Mouse (Mus musculus): ENCODE measurements at regions not wholly inside any gene's neighbourhood (a gene's known extent, or its start where the extent isn't known, plus 50 kb on each side); places are given as distances from the start of the nearest gene placed in this dataset.

DNA sequence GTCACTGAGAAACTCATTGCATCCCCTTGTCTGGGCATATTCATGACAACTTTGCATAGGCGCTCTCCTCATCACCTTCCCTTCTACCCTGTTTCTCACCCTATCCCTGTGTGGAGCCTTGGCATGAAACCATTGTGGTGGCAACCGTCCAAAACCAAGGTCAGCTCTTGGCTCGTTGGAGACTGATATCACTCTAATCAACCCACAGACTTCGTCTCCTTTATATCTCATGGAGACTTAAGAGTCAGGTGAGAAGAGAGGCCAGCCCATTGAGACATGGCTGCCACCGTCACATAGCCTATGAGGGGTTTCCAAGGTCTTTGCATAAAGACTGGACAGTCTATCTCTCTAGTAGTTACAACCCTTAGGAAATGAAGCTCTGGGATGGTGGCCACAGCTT is 305.5 kb upstream of the Runx1 start:
- no peak for DNase-seq (ENCODE audit: low spot score)

DNA sequence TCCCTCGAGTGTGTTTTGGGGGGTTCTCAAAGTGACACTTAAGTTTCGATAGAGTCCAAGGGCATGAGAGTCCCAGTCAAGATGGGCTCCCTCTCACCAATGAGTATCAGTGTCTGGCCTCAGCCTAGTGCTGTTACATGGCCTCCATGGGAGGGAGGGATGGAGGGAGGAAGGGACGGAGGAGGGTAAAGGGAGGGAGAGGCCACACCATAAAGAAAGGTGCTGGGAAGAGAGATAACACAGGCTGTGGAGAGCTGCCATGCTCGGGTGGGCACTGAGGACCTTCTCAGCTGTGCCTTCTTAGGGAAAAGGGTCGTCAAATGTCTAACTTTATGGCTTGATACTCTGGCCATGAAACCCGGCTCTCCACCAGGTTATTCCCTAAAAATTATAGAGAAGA is 304.7 kb upstream of the Runx1 start:
- DNase-seq (ENCODE audit: low spot score): no peak

- DNase-seq (ENCODE audit: low spot score): no peak
Observed at GRCm38 (mm10) chr16:93123707-93124106, 297.8 kb upstream of the Runx1 start.

GRCm38 (mm10) chr16:93116111-93116969 is 290.4 kb upstream of the Runx1 start:
- DNase-seq (ENCODE audit: low spot score): no peak

DNA sequence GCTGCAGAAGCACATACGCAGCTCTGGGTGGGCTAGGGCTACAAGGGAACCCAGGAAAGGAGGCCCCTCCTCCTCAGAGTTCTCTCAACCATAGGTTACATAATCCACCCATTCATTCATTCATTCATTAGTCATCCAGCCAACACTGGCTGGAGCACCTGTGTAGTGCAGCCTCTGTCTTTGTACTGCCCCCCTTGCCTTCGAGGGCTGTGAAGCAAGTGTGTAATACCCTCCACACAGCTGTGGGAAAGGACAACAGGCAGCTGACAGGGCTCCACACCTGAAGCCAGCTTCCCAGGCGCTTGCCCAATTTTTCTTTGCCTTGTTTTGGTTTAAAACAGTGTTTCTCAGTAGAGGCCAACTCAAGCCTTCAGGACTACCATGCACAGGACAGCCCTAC is 285.0 kb upstream of the Runx1 start:
- DNase-seq (ENCODE audit: low spot score): no peak

DNA sequence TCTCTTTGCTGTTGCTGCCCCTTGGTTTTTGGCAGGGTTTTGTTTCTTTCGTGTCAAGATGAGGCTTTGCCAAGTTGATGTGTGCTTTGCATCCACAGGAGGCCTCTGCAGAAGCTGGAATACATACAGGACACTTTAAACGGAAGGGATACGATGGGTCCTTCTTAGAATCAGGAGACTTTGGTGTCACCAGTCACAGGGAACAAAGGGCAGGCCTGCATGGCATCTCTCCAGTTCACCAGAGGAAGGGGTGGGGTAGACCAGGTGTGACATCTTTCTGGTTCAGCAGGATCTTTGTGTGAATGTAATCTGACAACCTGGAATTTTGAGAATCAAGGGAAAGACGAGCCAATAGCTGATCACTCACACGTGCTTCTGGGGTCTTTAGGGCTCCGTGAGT is 284.5 kb upstream of the Runx1 start:
- no peak for DNase-seq (ENCODE audit: low spot score)

GRCm38 (mm10) chr16:93109683-93110407 is 283.9 kb upstream of the Runx1 start:
- no peak for DNase-seq (ENCODE audit: low spot score)

DNA sequence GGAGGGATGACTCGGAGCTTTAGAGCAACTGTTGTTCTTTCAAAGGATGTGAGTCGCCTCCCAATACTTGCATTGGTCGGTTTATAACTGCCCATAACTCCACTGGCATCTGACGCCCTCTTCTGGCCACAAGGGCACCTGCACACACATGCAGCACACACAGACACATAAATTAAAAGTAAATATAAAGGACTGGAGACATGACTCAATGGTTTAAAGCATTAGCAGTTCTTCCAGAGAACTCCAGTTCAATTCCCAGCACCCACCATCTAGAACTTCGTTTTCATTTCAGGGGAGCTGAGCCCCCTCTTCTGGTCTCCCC is 281.5 kb upstream of the Runx1 start:
- DNase-seq (ENCODE audit: low spot score): no peak

DNA sequence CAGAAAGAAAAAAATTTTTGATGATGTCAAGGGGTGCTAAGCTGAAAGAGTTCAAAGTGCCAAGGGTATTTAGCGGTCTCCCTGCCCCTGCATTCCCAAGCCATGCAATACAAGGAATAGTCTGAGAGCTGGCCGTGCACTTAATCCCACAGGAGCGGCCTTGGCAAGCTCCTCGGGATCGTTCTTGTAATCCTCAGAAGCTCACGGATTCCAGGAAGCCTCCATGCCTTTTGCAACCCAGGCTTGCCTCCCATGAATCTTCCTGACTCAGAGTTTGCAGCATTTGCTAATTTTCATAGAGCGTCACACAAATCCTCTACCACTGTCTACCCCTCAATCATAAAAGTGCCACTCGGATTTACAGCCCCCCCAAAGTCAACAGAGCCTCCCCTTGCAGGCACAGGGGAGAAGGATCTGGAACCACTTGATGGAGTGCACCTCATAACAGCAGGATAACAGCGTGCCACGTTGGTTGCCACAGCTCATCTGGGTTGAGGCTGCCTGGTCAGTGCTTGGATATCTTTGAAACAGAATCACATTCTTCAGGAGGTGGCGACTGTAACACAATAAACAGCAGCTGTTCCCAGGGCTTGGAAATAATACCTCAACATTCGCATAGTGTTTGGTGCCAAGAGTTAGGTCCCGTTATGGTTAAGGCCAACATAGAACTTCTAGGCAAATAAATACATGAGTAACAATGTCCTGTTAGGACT is 281.0 kb upstream of the Runx1 start:
- no peak for DNase-seq (ENCODE audit: low spot score)

DNA sequence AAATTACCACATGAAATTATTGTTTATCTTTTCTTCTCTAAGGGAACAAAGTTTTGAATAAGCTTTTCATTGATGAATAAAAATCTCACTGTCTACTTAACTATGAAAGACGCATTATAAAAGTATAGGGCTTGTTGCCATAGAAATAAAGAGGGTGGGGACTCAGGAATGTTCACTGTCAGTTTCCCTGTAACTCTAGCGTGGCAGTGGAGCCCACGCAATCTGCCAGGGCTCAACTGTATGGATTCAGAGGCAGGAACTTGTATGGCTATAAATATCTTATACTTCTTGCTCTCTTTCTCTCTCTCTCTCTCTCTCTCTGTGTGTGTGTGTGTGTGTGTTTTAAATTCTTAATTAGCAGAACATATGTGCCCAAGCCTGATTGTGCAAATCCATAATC is 276.2 kb upstream of the Runx1 start:
- DNase-seq (ENCODE audit: low spot score): no peak

- DNase-seq (ENCODE audit: low spot score): no peak
Observed at GRCm38 (mm10) chr16:93098057-93098456, 272.1 kb upstream of the Runx1 start.

- DNase-seq (ENCODE audit: low spot score): no peak
Observed at GRCm38 (mm10) chr16:93096175-93096574, 270.2 kb upstream of the Runx1 start.

- DNase-seq (ENCODE audit: low spot score): no peak
Observed at GRCm38 (mm10) chr16:93092796-93093195, 266.8 kb upstream of the Runx1 start.

GRCm38 (mm10) chr16:93085227-93085883 is 259.4 kb upstream of the Runx1 start:
- DNase-seq (ENCODE audit: low spot score): no peak

DNA sequence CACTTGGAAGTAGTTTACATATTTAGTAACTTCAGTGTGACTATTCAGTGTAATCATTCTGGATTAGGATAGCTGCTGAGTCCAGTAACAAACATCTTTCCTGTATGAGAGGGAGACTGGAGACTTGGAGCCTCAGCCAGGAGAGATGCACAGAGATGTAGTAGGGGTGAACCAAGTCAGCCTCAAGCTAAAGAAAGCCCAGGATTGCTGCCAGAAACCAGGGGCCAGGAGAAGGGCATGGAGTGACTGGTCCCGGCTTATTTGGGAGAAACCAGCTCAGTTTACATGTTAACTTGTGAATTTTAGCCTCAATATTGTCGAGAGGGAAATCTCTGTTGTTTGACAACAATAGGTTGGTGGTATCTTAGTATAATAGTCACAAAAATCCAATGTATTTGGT is 257.8 kb upstream of the Runx1 start:
- DNase-seq (ENCODE audit: low spot score): no peak

GRCm38 (mm10) chr16:93083142-93083541 is 257.2 kb upstream of the Runx1 start:
- no peak for DNase-seq (ENCODE audit: low spot score)

DNA sequence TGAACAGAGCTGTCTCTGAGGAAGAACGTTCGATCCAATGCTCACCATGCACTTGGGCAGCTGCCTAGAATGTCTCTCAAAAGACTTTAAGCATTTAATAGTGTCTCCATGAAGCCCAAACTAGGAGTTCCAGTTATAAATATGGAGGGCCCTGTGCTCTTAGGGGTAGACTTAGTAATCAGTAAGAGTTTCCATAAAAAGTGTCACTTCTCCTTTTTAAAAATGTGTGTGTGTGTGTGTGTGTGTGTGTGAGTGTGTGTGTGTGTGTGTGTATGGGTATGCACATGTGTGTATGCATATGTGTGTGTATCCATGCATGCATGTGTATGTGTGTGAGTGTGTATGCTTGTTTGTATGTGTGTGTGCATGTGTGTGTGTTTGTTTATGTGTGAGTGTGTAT is 255.6 kb upstream of the Runx1 start:
- no peak for DNase-seq (ENCODE audit: low spot score)

DNA sequence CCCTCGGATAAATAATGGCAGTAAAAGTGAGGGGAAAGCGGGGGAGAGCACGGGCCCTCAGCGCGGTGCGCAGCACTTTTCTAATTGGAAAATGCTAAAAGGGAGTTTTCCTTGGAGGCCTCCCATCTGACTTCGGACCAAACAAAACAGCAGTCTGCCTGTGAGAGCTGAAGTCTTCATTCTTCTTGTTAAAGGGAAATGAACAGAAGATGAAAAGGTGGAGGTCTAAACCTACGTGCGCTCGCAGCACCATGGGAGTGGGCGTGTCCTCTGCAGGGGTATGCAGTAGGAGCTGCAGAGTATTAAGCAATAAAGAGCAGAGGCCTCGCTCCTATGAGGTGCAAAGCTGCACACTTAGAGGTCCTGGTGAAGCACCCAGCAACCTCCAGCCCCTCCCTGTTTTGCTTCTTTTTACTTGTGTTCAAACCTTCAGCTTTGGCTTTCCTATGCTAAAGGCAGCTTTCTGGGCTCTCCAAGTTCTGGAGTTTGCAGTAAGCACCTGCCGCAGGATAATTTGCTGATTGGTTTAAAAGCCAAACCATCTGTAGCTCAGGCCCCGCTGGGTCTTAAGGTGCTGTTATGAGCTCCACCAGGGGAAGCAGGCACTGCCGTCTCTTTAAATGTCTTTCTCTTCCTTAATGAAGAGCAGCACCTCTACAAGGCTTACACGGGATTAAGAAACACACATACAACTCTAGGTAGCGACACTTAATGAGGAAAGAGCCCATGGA is 253.9 kb upstream of the Runx1 start:
- no peak for DNase-seq (ENCODE audit: low spot score)

DNA sequence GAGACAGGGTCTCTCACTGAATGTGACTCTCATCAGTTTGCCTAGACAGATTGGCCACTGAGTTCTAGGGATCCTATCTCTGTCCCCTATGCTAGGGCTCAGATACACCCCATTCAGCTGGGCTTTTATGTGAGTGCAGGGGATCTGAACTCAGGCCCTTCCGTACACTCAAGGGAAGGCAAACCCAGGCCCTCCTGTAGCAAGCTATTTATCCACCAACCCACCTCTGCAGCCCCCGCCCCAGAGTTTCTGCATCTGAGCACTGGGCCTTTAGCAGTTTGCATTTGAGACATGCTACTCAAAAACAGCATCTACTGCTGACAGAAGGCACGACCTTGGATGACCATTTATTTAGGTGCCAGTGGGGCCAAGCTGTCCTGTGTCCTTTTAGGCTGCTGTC is 253.0 kb upstream of the Runx1 start:
- DNase-seq (ENCODE audit: low spot score): no peak

- DNase-seq (ENCODE audit: low spot score): no peak
Observed at GRCm38 (mm10) chr16:93075488-93075887, 249.5 kb upstream of the Runx1 start.

DNA sequence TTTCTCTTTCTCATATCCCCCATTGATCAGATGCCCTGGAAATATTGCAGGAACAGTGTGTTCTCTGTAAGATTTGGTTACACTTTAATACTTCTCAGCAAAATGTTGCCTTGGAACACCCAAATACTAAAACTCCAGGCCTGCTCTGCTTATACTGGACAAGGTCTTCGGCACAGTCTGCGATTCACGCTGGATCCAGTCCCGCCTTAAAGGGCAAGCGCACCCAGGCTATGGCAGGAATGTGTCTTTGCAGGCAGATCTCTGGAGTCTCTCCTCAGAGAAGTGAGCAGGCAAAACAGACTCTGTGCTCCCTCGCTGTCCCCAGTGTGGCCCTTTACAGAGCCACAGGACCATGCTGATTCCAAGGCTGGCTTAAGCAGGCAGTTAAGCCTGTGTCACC is 246.2 kb upstream of the Runx1 start:
- no peak for DNase-seq (ENCODE audit: low spot score)

DNA sequence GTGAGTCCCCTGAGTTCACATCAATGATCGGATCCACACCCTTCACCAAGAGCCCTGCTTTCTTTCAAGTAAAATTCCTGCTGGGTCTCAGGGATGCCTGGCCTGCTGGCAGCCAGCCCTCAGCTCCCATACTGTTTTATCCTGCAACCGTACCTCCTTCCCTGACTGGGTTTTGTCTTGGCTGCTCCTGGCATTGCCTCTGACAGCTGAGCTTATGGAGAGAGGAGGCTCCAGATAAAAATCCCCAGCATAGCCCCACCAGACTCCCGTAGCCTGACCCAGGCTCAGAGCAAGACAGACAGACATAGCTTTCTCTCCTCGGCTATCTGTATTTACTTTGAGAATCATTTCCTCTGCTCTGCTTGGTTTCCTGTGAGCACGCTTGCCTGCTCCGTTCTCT is 245.8 kb upstream of the Runx1 start:
- no peak for DNase-seq (ENCODE audit: low spot score)
